Comparison of ENCODE assay signal across 8 mouse cellular contexts in genomic region chr2:121288901-121289729, GRCm38 (mm10). TPM values are rescaled to one million over a fixed set of nuclear protein-coding genes. Genes with fewer than 3 reads are reported as not detected.
DNase-seq lines count a peak whose midpoint lies in the region; ATAC-seq lines count a peak whose summit lies in the region.

Gene Map1a, plus strand, starts transcription at chr2:121289600.

- no peaks in the 10 kb centered on the region for H3K36me3 ChIP-seq in heart, embryonic 13.5 days
- H3K36me3 ChIP-seq in liver, embryonic 12.5 days, result no peaks in the 10 kb centered on the region
- H3K36me3 ChIP-seq in stomach, embryonic 15.5 days, result no peaks in the 10 kb centered on the region

- H3K4me3 ChIP-seq in heart, embryonic 13.5 days, result peak within 1 kb of the TSS; percentile 67
- H3K4me3 ChIP-seq in liver, embryonic 12.5 days, result peak within 1 kb of the TSS; percentile 63
- H3K4me3 ChIP-seq in stomach, embryonic 15.5 days (replicated peaks), result peak within 1 kb of the TSS; percentile 49

- peak within 1 kb of the TSS; percentile 94 for H3K4me2 ChIP-seq in heart, embryonic 13.5 days
- H3K4me2 ChIP-seq in liver, embryonic 12.5 days, result peak within 1 kb of the TSS; percentile 93
- peak within 1 kb of the TSS; percentile 76 for H3K4me2 ChIP-seq in stomach, embryonic 15.5 days

- peak; percentile 98 for ATAC-seq in erythroid progenitor cell, adult 5-6 weeks (replicated peaks; ENCODE audit: low FRiP score, poor library complexity, severe bottlenecking)
- ATAC-seq in heart, embryonic 13.5 days (ENCODE audit: extremely low read depth, insufficient number of reproducible peaks, low FRiP score, low TSS enrichment), result peak; percentile 85
- peak; percentile 97 for ATAC-seq in liver, embryonic 12.5 days
- peak; percentile 97 for ATAC-seq in stomach, embryonic 15.5 days (ENCODE audit: insufficient read depth, low FRiP score, low read depth)

- no peak within 1 kb of the TSS for H3K27ac ChIP-seq in heart, embryonic 13.5 days (replicated peaks)
- H3K27ac ChIP-seq in liver, embryonic 12.5 days, result no peak within 1 kb of the TSS
- no peak within 1 kb of the TSS for H3K27ac ChIP-seq in stomach, embryonic 15.5 days

- WGBS in heart, embryonic 13.5 days, result 1% methylated on average over 48 of the region's 48 CpGs
- 2% methylated on average over 48 of the region's 48 CpGs for WGBS in liver, embryonic 12.5 days (ENCODE audit: insufficient replicate concordance)
- 1% methylated on average over 47 of the region's 48 CpGs for WGBS in stomach, embryonic 15.5 days

- peak within 1 kb of the TSS; percentile 78 for H3K9ac ChIP-seq in heart, embryonic 13.5 days
- peak within 1 kb of the TSS; percentile 44 for H3K9ac ChIP-seq in liver, embryonic 12.5 days
- H3K9ac ChIP-seq in stomach, embryonic 15.5 days, result peak within 1 kb of the TSS; percentile 1; the same call in 1 of the 2 replicates

- DNase-seq in CD4-positive helper T cell, adult 2 months (ENCODE audit: low read depth, low spot score), result peak; percentile 95
- peak; percentile 93 for DNase-seq in brain, embryonic 18.5 days (ENCODE audit: low read depth, low spot score)
- peak; percentile 95 for DNase-seq in kidney, postnatal 10 days
- peak; percentile 90 for DNase-seq in natural killer cell, adult 2 months (ENCODE audit: low spot score in 2 of 2)

- H3K4me1 ChIP-seq in heart, embryonic 13.5 days, result peaks cover 23% of the 10 kb centered on the region
- H3K4me1 ChIP-seq in liver, embryonic 12.5 days, result peaks cover 17% of the 10 kb centered on the region
- peaks cover 12% of the 10 kb centered on the region for H3K4me1 ChIP-seq in stomach, embryonic 15.5 days

- peaks cover 43% of the 10 kb centered on the region for H3K27me3 ChIP-seq in heart, embryonic 13.5 days (replicated peaks)
- H3K27me3 ChIP-seq in liver, embryonic 12.5 days (replicated peaks), result peaks cover 69% of the 10 kb centered on the region
- H3K27me3 ChIP-seq in stomach, embryonic 15.5 days (replicated peaks), result peaks cover 12% of the 10 kb centered on the region; the same call in 1 of the 2 replicates

- no peaks in the 10 kb centered on the region for H3K9me3 ChIP-seq in heart, embryonic 13.5 days
- no peaks in the 10 kb centered on the region for H3K9me3 ChIP-seq in liver, embryonic 12.5 days (replicated peaks)
- no peaks in the 10 kb centered on the region for H3K9me3 ChIP-seq in stomach, embryonic 15.5 days

RNA-seq across cellular contexts. Expression of gene Map1a, which starts in this region (rescaled TPM):
- total RNA-seq in erythroid progenitor cell, adult 5-6 weeks (2015; ENCODE audit: low replicate concordance), result 0.36 TPM in 1 of 2 replicates, not detected in the other
- total RNA-seq in erythroid progenitor cell, adult 5-6 weeks (2017; ENCODE audit: low replicate concordance), result 0.64 and 0.83 TPM in 2 replicates
- 3.8 and 4.7 TPM in 2 replicates for polyA plus RNA-seq in heart, embryonic 13.5 days (2015; fragmentation: Nextera tagmentation; extraction: Ambion mirVana)
- 0.25 and 0.29 TPM in 2 replicates for polyA plus RNA-seq in liver, embryonic 12.5 days (2016; fragmentation: Nextera tagmentation; extraction: Ambion mirVana)
- polyA plus RNA-seq in stomach, embryonic 15.5 days (2015; fragmentation: Nextera tagmentation; extraction: Ambion mirVana), result 4.0 and 5.3 TPM in 2 replicates

Comparison
In these comparisons a context has a peak if more than half of its experiments do, and no peak if none do; other contexts are left out.
1. Peak in ATAC-seq in erythroid progenitor cell, adult 5-6 weeks; RNA of the gene not detected or under 1 TPM.
2. Peak in ATAC-seq, H3K4me3 ChIP-seq, H3K9ac ChIP-seq and H3K4me2 ChIP-seq in liver, embryonic 12.5 days; RNA of the gene not detected or under 1 TPM.
3. H3K9ac ChIP-seq: peak in every context shown above with its lines; median percentile 78 in heart, embryonic 13.5 days; 44 in liver, embryonic 12.5 days; 1 in stomach, embryonic 15.5 days.